28 mouse cellular contexts compared by ENCODE assay signal in the genomic region with DNA sequence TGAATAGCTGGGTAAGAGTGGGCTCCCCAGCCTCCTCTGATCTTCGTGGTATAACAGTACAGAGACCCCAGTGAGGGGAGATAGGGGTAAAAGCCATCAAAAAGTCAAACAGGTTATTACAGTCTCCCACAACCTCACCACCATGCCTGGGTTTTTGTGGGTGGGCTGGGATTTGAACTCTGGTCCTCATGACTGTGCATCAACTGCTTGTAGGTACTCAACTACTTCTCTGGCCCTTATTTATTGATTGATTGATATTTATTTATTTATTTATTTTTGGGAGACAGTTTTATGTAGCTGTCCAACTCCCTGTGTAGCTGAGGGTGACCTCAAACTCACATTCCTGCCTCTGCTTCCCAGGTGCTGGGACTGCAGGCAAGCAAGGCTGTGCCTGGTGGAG.
"Had no signal": no experiment of that assay in that cellular context is flagged by ENCODE, and none has a peak within 500 bp of the region (broad histone marks: within the 10 kb centered on the region; RNA-seq: fewer than 3 reads in every experiment).

No protein-coding gene starts in this region.

- ATAC-seq: forebrain, embryonic 13.5 days; forebrain, embryonic 14.5 days; forebrain, embryonic 15.5 days; forebrain, embryonic 16.5 days; forebrain, postnatal 0 days had no signal

- H3K4me3 ChIP-seq: embryonic facial prominence, embryonic 10.5 days; embryonic facial prominence, embryonic 12.5 days; embryonic facial prominence, embryonic 13.5 days; embryonic facial prominence, embryonic 15.5 days; erythroblast, embryonic 14.5 days; forebrain, embryonic 10.5 days; forebrain, embryonic 12.5 days; forebrain, embryonic 13.5 days; forebrain, embryonic 15.5 days; gastrocnemius, adult 2 months; heart, adult 2 months had no signal

- DNase-seq: cerebellum, adult 2 months; cerebellum, adult 8-10 months; cerebellum, adult 9-10 months; cerebellum, adult 9-11 months; cerebellum, postnatal 10 days; cerebellum, postnatal 14 days; cerebellum, postnatal 25 days; cerebellum, postnatal 36 days; embryo, embryonic 11 days; forebrain, postnatal 0 days; gastrocnemius, adult 2 months; gastrocnemius, postnatal 10 days; gastrocnemius, postnatal 14 days; gastrocnemius, postnatal 25 days; gastrocnemius, postnatal 36 days; heart, adult 18-20 months; heart, adult 2 months had no signal

- H3K9me3 ChIP-seq: embryonic facial prominence, embryonic 10.5 days; embryonic facial prominence, embryonic 12.5 days; embryonic facial prominence, embryonic 13.5 days; embryonic facial prominence, embryonic 15.5 days; forebrain, embryonic 10.5 days; forebrain, embryonic 12.5 days; forebrain, embryonic 13.5 days; forebrain, embryonic 15.5 days had no signal

- H3K9ac ChIP-seq: embryonic facial prominence, embryonic 12.5 days; embryonic facial prominence, embryonic 13.5 days; embryonic facial prominence, embryonic 15.5 days; forebrain, embryonic 12.5 days; forebrain, embryonic 13.5 days; forebrain, embryonic 15.5 days; forebrain, postnatal 0 days had no signal

- H3K27ac ChIP-seq: embryonic facial prominence, embryonic 10.5 days; embryonic facial prominence, embryonic 12.5 days; embryonic facial prominence, embryonic 13.5 days; embryonic facial prominence, embryonic 15.5 days; forebrain, embryonic 10.5 days; forebrain, embryonic 12.5 days; forebrain, embryonic 13.5 days; forebrain, embryonic 15.5 days; gastrocnemius, adult 2 months; heart, adult 2 months had no signal

- H3K27me3 ChIP-seq: embryonic facial prominence, embryonic 12.5 days; embryonic facial prominence, embryonic 13.5 days; embryonic facial prominence, embryonic 15.5 days; forebrain, embryonic 13.5 days; forebrain, embryonic 15.5 days had no signal

- H3K4me1 ChIP-seq: embryonic facial prominence, embryonic 12.5 days; embryonic facial prominence, embryonic 13.5 days; embryonic facial prominence, embryonic 15.5 days; forebrain, embryonic 12.5 days; forebrain, embryonic 13.5 days; forebrain, embryonic 15.5 days had no signal

- H3K4me2 ChIP-seq: embryonic facial prominence, embryonic 12.5 days; embryonic facial prominence, embryonic 13.5 days; embryonic facial prominence, embryonic 15.5 days; forebrain, embryonic 12.5 days; forebrain, embryonic 13.5 days; forebrain, embryonic 15.5 days had no signal

- H3K36me3 ChIP-seq: embryonic facial prominence, embryonic 10.5 days; embryonic facial prominence, embryonic 12.5 days; embryonic facial prominence, embryonic 13.5 days; embryonic facial prominence, embryonic 15.5 days; forebrain, embryonic 10.5 days; forebrain, embryonic 12.5 days; forebrain, embryonic 15.5 days had no signal
